Mouse (Mus musculus) mouse trophoblast stem cell (cell line): Measurements from ENCODE around the gene Agpat3.
"Not testable (repeated sequence)": the region's sequence is repeated elsewhere in the genome, so short reads cannot be mapped to it uniquely, and the experiment has no call there.

ENCODE experiments used
- in situ Hi-C, 2 experiments: fragments of 300-500 bp; cut with MseI, MboI; formaldehyde crosslinking; loops; 2 replicates in 1 of 2; 3 replicates in 1 of 2; pipeline ENCODE4 v1.15.1; 2025

Gene Agpat3

DNA sequence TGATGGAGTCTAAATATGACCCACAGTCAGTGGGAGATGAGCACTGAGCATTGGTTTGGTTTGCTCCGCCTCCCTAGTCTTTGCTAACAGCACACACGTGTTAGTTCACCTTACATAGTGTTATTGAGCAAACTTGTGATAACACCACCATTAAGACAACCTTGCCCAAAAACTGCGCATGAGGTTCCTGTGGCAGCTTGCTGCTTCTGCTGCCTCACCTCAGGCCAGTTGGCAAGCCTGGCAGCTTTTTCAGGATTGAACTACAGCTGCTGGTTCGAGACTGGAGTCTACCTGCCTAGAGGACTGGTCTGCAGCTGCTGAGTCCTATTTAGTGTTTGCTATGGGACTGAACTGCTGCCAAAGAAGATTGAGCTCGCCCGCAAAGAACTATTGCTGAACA is 11.1 kb upstream of the Agpat3 start:
- in situ Hi-C loops: no loop called here

DNA sequence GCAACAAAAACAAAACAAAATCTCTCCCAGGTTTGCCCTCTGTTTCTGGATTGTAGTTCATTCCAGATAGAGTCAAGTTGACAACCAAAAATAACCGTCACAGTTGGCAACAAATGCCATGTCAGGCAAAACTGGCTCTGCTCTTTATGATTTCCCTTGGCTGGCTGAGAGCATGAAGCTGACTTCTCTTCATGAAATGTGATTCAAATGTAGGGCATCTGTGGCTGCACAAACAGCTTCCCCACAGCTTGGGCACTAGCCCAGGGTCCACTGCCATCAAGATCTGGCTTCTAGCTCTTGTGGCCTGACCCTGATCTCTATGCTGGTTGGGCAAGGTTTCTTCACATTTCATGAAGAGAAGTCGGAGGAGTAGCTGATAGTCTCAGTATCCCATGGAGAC is 9.7 kb upstream of the Agpat3 start:
- in situ Hi-C loops: no loop called here

DNA sequence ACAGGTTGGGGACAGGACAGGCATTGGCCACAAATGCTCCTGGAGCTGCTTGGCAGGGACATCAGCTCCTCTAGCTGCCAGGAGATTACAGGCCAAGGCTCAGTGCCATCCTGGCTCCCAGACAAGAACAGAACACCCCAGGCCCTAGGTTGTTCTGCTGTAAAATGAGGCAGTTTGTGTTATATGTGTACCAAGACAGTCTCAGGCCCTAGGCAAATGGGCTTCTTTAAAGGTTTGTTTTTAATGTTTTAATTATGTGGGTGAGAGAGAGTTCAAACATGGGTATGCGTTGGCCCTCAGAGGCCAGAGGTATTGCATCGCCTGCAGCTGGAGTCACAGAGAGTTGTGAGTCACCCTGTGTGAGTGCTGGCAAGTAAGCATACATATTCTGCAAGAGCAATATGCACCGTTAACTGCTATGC is 8.0 kb upstream of the Agpat3 start:
- in situ Hi-C loops: no loop called here

DNA sequence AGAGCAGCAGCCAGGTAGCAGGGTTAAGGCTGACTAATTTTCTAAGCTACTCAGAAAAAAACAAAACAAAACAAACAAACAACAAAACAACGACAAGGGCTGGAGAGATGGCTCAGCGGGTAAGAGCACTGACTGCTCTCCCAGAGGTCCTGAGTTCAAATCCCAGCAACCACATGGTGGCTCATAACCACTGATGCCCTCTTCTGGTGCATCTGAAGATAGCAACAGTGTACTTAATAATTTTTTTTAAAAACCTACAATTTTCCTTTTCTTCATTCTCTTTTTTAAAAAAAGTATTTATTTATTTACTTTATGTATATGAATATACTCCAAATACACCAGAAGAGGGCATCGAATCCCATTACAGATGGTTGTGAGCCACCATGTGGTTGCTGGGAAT is 6.7 kb upstream of the Agpat3 start:
- in situ Hi-C loops: not testable (repeated sequence)

DNA sequence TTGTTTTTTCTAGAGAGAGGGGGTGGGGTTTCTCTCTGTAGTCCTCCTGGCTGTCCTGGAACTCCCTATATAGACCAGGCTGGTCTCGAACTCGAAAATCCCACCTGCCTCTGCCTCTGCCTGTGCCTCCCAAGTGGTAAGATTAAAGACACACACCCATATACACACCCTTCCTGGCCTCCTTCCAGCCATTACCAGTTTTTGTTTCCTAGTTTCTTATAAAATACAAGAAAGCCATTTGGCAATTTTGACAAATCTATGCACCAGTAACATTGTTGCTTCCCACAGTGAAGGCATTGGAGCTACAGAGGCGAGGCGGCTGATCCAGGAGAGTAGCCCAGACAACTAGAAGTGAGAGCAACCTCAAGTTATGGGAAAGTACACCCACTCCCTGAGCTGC is 6.0 kb upstream of the Agpat3 start:
- in situ Hi-C loops: no loop called here

DNA sequence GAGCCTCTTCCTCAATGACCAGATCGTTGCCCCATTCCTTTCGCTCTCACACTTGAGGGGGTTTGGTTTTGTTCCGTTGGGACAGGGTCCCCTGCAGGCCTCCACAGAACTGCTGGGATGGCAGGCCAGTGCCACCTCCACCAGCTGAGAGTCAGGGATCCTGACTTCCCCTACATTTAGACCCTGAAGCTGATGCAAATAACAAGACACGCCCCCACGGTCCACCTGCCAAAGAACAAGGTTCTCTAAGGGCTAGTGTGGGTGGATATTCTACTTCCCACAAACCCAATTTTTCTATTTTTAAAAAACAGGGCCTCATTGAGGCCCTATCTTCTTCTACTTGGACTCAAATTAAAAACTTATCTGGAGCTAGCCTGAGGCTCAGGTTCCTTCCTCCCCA is 5.5 kb upstream of the Agpat3 start:
- in situ Hi-C loops: no loop called here

DNA sequence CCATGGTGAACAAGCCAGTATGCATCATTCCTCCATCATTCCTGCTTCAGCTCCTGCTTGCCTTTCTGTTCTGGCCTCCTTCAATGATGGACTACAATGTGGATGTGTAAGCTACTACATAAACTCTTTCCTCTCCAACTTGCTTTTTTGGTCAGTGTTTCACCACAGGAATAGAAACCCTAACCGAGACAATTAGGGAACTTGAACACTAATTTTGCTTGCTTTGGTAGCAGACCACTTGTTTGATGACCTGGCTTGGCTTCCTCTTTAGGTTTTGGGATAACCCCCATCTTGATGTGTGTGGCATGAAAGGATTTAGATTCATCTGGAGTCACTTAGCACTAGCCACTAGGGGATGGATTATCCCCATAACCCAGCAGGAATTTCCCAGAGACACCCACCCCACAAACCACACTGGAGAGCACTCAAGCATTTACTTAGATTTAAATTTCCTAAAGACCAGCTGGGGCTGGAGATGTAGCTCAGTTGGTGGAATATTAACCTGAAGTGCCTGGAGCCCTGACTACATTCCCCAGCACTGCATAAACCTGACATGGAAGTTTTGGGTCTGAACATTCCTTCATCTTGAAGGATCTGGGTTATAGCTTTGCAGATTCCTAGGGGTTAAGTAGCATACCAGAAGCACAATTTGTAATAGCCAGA is 3.8 kb upstream of the Agpat3 start:
- in situ Hi-C loops: no loop called here

DNA sequence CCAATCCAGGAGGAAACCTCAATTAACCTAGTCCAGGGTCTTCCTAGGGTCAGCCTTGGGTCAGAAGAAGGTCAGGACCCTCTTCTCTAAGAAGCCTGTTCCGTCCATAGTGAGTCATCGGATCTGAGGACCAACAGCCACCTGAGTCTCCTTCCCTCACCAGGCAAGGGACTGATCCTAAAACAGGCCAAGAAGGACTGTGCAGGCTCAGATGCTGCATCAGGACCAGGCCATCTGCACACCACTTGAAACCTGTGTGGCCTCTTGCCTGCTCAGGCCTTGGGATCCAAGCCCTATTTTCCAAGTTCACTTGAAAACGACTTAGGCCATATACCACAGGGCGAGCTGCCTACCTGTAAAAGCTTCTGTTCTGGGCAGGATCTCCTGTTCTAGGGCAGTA is 907 bp upstream of the Agpat3 start:
- in situ Hi-C loops: no loop called here

DNA sequence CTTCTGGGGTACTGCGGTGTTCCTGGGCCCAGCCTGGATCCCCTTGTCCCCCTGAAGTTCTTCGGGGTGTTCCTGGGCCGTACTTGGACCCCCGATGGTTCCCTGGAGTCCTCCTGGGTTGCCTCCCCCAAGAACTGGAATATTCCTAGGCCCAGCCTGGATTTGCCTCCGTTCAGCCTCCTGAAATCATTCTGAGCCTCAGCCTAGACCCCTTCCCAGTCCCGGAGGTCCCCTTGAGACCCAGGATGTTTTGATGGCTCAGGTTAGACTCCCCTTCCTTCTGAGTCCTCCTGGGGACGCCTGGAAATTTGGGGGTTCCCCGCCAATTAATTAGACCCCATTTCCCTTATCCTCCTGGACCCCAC is 359 bp upstream of the Agpat3 start:
- in situ Hi-C loops: no loop called here

DNA sequence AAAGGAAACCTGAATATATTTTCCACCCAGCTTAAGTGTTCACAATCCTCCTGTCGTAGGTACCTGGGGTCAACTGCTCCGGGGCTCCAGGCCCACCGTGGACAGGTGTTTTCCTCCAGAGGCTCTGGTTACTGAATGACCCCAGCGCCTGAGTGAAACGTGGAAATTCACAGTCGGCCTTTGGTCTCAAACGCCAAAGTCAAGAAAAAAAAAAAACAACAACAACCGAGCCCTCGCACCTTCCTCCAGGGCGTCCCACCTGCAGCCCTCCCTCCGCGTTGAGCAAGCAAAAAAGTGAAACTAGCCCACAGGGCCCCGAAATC is 764 bp downstream of the Agpat3 start:
- in situ Hi-C loops: no loop called here

DNA sequence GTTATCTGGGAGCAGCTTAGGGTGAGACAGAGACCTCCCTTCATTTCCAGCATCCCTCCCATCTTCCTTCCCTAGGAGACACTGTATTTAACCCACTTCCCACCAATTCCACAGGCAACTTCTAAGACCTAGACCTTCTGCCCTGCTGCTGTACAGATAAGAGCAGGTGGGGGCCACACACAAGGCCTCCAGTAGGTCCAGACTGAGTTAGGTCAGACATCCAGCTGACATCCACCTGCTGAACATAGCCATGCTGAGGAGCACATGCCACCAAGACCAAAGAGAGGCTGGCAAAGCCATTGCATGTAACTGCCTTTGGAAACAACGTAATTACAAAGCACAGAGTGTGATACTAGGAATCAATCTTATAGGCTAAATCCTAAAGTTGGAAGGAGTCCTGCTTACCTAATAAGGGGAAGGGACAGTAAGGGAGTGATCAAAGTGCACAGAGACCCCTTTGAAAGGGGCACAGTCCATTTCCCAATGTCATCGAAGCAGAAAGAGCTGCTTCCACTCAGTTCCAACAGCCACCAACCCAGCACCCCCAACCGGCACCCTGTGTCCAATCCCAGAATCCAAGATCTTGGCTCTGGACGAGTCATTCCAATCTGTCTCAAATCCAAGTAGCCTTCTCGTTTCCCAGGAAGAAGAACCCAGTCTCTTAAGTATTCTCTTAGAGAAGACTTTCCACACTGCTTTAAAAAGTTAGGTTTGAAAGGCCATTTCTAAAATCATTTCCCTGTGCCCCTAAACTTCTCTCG is 1.3 kb downstream of the Agpat3 start:
- in situ Hi-C loops: no loop called here

DNA sequence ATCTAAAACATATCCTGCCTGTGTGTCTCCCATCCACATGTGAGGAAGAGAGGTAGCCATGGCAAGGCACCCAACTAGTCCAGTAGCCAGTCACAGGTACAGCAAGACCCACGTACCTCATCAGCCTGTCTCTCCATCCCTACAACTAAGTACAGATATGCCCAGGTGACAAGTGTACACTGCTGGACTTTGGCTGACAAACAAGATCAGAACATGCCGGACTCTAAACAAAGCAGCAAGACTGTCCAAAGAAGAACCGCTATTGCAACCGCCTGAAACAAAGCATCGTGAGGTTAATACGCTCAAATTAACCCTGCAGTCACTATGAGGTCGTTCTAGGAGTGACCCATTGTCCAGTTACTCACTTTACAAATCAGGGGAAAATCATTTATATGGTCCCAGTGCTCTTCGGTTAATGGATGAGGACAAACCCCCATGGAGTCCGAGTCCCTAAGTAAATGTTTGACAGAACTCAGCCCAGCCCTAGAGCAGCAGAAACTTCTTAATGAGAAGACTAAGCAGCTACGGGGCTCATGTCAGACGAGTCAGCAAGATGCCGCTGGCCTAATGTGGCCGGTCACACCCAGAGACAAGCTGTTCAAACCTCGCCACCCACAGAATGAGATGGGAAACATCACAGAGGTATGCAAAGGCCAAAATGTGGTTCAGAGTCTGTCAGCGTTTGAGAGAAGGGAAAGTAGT is 2.7 kb downstream of the Agpat3 start:
- in situ Hi-C loops: no loop called here

DNA sequence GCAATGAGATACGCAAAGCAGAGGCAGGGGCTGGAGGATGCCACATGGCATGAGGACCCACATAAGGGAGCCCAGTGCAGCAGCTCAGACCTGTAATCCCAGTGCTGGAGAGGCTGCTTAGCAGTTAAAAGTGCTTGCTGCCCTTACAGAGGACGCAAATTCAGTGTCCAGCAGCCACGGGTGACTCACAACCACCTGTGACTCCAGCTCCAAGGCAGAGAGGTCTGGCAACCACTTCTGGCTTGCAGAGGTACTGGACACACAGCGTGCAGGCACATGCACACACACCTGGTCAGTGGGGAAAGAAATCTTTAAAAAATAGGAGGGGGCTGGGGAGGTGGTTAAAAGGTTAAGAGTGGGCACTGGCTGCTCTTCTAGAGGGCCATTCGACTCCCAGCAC is 4.1 kb downstream of the Agpat3 start:
- in situ Hi-C loops: no loop called here

DNA sequence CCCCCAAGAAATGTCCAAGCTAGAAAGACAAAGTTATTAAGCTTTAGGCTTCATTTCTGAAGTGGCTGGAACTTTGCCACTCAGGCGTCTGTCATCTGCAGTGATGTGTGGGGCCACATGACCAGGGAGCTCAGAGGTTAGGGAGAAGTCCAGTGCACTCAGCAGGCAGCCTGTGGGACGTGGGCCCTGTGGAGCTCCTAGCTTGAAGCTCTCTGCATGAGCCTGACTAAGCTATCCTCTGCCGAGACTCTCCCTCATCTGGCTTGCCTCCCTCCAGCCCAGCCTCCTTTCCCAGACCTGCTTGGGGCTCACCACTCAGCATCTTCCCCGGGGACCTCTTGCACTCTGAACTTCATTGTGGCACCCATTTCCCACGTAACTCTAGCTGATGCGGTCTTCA is 4.8 kb downstream of the Agpat3 start:
- in situ Hi-C loops: no loop called here

DNA sequence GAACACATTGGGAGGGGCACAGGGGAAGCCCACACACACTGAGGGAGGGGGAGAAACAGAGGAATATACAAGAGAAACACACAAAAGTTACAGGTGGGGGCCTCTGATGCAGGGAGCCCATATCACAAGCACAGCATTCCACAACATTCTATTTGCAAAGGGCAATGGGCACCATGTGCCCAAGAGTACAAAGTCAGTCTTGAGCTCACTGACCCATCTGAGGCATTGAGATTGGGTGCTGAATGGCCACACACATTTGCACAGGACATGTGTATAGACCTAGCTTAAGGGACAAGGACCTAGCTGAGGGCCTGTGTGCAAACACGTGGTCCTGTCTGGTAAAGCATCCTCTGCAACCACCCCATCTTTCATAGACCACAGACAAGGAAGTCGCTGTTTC is 6.8 kb downstream of the Agpat3 start:
- in situ Hi-C loops: no loop called here

DNA sequence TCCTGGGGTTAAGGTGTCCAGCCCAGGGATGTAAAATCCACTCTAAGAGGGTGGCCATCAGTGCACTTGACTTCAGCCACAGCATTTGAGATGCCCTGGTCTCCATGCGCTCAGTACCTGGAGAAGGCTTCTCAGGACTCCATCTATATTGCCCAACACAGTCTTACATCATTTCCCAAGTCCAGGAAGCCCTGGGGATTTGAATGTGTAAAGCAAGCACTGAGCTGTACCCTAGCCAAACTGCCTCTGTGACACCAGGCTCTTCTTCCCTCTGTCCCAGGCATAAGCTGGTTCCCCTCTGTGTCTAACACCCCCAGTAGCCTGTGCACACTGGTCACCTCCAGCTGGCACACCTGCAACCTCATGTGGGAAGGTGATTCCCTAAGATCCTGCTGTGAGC is 10.2 kb downstream of the Agpat3 start:
- in situ Hi-C loops: no loop called here

DNA sequence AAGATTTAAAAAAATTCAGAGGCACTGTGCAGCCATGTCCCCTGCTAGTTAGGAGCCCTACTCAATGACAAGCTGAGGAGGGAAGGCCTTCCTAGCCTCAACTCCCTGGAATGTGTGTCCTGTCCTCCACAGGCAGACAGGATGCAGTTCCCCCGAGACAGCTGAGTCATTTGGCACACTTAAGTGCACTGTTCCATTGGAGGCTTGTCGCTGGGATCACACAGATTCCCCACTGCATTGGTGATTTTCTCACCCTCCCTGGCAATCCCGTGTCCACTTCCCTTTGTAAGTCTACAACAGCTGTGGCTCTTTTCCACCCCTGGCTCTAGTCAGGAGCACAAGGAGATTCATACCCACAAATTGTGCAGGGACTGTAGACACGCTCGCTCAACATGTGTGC is 14.1 kb downstream of the Agpat3 start:
- in situ Hi-C loops: no loop called here

DNA sequence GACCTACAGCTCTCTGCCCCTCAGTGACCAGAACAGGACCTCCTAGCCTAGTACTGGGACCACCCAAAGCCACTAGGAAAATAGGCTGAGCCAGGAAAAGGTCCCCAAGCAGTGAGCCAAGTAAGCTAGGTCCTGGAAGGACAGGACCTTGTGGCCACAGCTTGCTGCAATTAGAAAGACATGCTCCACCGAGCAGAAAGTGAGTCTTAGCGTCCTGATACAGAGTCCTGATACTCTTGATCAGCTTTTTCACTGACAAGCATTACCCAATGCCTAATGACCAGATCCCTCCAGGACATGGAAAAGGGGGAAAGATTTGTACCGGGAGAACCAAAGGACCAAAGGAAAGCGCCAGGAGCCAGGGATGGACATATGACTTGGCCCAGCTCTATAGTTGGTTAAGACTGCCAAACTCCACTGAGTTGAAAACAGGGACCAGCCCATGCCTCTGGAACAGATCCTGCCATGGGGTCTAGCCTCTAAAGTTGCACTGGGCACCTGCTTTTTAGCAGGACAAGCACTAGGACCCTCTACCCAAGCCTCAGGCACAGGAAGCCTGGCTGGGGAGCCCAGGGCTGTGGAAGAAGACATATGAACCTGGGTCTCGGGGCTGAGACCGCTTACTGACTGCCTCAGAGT is 17.2 kb downstream of the Agpat3 start:
- in situ Hi-C loops: no loop called here

DNA sequence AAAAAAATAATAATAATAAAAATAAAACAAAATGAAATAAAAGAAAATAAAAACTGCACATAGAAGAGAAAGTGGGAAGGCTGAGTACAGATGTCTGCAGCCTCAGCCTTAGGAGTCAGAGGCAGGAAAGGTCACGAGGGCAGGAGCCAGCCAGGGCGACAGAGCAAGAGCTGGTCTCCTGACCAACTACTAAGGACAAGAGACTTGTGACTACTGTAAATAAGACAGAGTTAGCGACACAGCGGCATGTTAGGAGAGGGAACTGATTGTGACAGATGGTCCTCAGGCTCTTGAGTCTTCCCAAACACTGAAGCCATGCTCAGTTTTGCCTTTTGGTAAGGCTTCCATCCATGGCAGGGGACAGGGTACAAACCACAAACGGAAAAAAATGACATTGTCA is 20.7 kb downstream of the Agpat3 start:
- in situ Hi-C loops: no loop called here

DNA sequence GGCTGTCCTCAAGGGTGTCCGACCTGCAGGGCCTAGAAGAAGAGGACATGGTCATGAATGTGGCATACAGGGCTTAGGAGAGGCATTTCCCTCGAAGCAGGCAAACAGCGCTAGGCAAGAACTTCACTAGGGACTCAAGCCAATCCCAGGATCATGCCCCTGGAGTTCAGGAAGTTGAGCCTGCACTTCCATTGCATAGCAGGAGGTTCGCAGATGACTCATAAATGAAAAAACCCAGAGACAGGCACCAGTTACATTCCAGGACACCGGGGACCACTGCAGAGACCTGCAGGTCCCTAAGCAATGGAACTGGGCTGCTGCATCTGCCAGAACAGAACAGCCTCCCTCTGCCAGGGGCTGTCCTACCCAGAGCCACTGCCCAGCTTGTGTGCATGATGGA is 23.0 kb downstream of the Agpat3 start:
- in situ Hi-C loops: no loop called here

DNA sequence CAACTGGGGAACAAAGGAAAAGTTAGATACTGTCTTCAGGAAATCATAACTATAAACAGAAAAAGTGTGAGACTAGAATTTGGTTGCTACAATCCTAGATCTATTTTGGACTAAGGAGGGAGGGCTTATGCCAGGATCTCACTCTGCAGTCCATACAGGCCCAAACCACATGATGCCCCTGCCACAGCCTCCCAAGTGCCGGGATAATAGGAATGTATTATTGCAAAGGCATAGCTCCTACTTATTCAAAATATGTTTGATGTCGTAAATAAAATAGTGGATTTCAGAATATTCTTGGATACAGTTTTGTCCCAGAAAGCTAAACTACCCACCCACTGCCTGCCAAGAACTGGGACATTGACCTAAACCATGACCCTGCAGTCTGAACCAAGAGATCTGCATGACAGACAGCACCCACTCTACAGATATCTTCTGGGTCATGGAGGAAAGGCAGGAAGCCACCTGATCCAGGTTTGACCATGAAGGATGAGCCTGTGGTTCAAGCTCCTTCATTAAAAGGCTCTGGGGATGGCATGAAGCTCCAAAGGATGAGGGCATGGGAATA is 24.2 kb downstream of the Agpat3 start:
- in situ Hi-C loops: no loop called here

DNA sequence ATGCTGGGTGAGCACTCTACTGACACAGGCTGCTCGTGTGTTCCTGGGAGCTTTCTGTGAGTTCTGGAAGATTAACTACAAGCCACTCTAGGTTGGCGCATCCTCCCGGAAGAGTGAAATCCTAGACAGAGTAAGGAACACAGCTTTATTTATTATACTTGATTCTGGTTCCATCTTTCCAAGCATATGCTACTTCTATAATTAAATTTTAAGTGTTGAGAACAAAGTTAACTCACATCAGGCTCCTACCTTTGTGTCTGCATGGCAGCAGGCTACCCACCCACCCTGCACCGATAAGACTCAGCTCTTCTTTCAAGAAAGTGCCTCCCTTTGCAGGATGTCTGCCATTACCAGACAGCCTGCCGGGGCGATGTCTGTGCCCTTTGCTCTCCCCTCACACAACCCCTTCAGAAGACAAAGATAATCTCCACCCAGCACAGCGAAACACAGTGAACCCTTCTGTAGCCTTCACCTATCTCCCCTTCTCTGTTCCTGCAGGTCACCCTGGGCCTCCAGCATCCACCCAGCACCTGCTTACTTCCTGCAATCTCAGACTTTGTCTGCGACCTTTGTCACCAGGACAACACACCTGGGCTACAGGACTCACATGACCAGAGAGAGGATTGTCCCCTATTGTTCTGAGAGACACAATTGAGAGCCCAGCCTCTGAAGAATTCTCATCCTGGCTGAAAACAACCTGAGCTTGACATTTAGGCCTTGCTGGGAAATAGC is 26.2 kb downstream of the Agpat3 start:
- in situ Hi-C loops: no loop called here
